Mouse (Mus musculus) hindbrain, embryonic 13.5 days (tissue): ENCODE data around the gene Lmbr1. TPM values are rescaled to one million over a fixed set of nuclear protein-coding genes. Genes with fewer than 3 reads are reported as not detected.

ENCODE experiments used
- ATAC-seq: fragments of 200-750 bp; cut with Nextera tagmentation; 2 replicates; pipeline ENCODE4 v1.8.0; 2017; ENCODE audit warnings: moderate TSS enrichment; ENCODE audit not compliant: low FRiP score
- H3K27ac ChIP-seq: fragments of 300-500 bp; sonication (generic); 2 replicates; pipeline ENCODE4 v1.5.1; 2015; ENCODE audit warnings: inconsistent platforms, mild to moderate bottlenecking, moderate library complexity
- H3K27me3 ChIP-seq: fragments of 300-500 bp; sonication (generic); 2 replicates; pipeline ENCODE4 v1.6.1; 2015; ENCODE audit warnings: mild to moderate bottlenecking, inconsistent platforms
- H3K36me3 ChIP-seq: fragments of 300-500 bp; sonication (generic); 2 replicates; pipeline ENCODE4 v1.6.1; 2015; ENCODE audit warnings: mild to moderate bottlenecking, inconsistent platforms
- H3K4me1 ChIP-seq: fragments of 300-500 bp; sonication (generic); replicated peaks from 2 replicates; pipeline ENCODE4 v1.6.1; 2015; ENCODE audit warnings: inconsistent platforms
- H3K4me2 ChIP-seq: fragments of 300-500 bp; sonication (generic); 2 replicates; pipeline ENCODE4 v1.6.1; 2015; ENCODE audit warnings: inconsistent platforms, mild to moderate bottlenecking, moderate library complexity
- H3K4me3 ChIP-seq: fragments of 300-500 bp; sonication (generic); 2 replicates; pipeline ENCODE4 v1.5.1; 2015; ENCODE audit warnings: mild to moderate bottlenecking, inconsistent platforms
- H3K9ac ChIP-seq: fragments of 300-500 bp; sonication (generic); 2 replicates; pipeline ENCODE4 v1.6.1; 2015; ENCODE audit warnings: mild to moderate bottlenecking, inconsistent platforms
- H3K9me3 ChIP-seq: fragments of 300-500 bp; sonication (generic); 2 replicates; pipeline ENCODE4 v1.6.1; 2016; ENCODE audit warnings: inconsistent platforms
- WGBS: fragments of 180-500 bp; shearing (Covaris S2); methylation state at CpG from one replicate; pipeline ENCODE4 v1.1.7; 2015; 5-methylcytosine and 5-hydroxymethylcytosine counted together
- polyA plus RNA-seq: library from polyadenylated mRNA; unstranded; fragments of >200 nt; fragmentation: Nextera tagmentation; extraction: Ambion mirVana; gene quantifications from 2 replicates; pipeline ENCODE4 v1.2.1, GENCODE M21; 2015

Gene Lmbr1
- polyA plus RNA-seq, 1 experiment from 2014 or later, result 30.7 TPM

- H3K9ac ChIP-seq, result no peak overlapping the region
- H3K4me3 ChIP-seq, result no peak overlapping the region
- no peak for ATAC-seq
- H3K4me2 ChIP-seq, result no peak overlapping the region
- no peak overlapping the region for H3K27ac ChIP-seq
- H3K9me3 ChIP-seq, result no peaks in the 10 kb centered on the region
- H3K27me3 ChIP-seq, result no peaks in the 10 kb centered on the region
- WGBS, result 92% methylated on average over 6 of the region's 6 CpGs
- H3K36me3 ChIP-seq, result peaks cover 52% of the 10 kb centered on the region
- H3K4me1 ChIP-seq, result no peaks in the 10 kb centered on the region
Observed at GRCm38 (mm10) chr5:29363511-29363910, 14.7 kb downstream of the Lmbr1 start.

- Histone ChIP-seq H3K4me2 (no peak overlapping the region), H3K4me3 (no peak overlapping the region), H3K36me3 (no peaks in the 10 kb centered on the region), H3K9me3 (no peaks in the 10 kb centered on the region), H3K9ac (no peak overlapping the region), H3K27me3 (no peaks in the 10 kb centered on the region), H3K4me1 (no peaks in the 10 kb centered on the region), H3K27ac (no peak overlapping the region)
- ATAC-seq, result no peak
- WGBS, result 67% methylated on average over 5 of the region's 5 CpGs
Observed at GRCm38 (mm10) chr5:29335836-29336235, 42.4 kb downstream of the Lmbr1 start.

DNA sequence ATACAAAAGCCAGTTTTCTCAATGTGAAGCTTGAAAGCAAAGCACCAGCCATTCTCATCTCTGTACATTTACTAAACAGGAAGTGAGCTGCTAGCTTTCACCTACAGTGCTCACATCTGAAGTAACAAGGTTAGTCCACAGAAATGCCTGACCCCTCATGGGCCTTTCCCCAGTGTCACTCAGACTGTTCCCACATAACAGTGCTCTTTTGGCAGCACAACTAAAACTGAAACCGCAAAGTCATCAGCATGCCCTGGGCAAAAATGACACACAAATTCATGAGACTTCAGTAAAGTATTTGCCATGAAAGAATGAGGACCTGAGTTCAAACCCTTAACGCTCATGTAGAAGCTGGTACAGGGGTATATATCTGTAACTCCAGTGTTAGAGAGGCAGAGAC is 55.7 kb downstream of the Lmbr1 start:
- Histone ChIP-seq H3K4me1 (no peaks in the 10 kb centered on the region), H3K4me2 (no peak overlapping the region), H3K27me3 (no peaks in the 10 kb centered on the region), H3K4me3 (no peak overlapping the region), H3K27ac (no peak overlapping the region), H3K9me3 (no peaks in the 10 kb centered on the region), H3K36me3 (no peaks in the 10 kb centered on the region), H3K9ac (no peak overlapping the region)
- ATAC-seq, result no peak
- 94% methylated on average over 2 of the region's 2 CpGs for WGBS

DNA sequence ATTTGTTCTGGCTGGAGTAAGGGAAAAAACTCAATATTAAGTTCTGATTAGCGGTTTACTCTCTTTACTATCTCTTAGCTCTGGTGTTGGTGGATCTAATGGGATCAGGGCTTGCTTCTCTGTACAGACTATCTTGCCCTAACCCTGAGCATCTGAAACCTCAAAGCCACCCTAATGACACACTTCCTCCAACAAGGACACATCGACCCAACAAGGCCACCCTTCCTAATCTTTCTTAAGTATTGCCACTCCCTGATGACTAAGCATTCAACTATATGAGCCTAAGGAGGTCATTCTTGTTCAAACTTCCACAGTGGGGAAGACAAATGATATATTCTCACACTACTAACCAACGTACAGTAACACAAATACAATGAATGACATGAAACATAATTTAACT is 69.0 kb downstream of the Lmbr1 start:
- H3K4me2 ChIP-seq, result no peak overlapping the region
- WGBS, result 91% methylated on average over 3 of the region's 3 CpGs
- no peak overlapping the region for H3K4me3 ChIP-seq
- no peaks in the 10 kb centered on the region for H3K27me3 ChIP-seq
- H3K9ac ChIP-seq, result no peak overlapping the region
- H3K4me1 ChIP-seq, result no peaks in the 10 kb centered on the region
- ATAC-seq, result no peak
- peaks cover 7% of the 10 kb centered on the region for H3K36me3 ChIP-seq
- H3K27ac ChIP-seq, result no peak overlapping the region
- H3K9me3 ChIP-seq, result 0 out of 2 replicates have a peak, but pooled peaks cover 2% of the 10 kb centered on the region

DNA sequence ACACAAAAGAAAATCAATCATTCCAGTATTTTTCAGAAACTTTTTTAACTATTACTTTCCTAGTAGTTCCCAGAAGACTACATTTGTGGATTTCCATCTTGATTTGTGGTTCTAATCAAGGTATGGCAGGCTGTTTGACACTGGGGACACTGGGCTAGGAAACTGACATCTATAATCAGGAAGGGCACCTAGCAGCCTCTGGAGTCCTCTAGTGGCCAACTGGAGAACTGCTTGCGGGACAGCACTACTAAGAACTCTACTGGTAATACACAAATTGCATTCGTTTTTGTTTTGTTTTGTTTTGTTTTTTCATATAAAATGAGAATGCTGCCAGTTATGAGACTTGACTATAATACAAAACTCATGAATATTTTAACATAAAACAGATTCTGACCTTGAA is 85.0 kb downstream of the Lmbr1 start:
- Histone ChIP-seq H3K9me3 (no peaks in the 10 kb centered on the region), H3K27me3 (no peaks in the 10 kb centered on the region), H3K27ac (no peak overlapping the region), H3K4me2 (no peak overlapping the region), H3K9ac (no peak overlapping the region), H3K4me3 (no peak overlapping the region), H3K4me1 (no peaks in the 10 kb centered on the region), H3K36me3 (0 out of 2 replicates have a peak, but pooled peaks cover 2% of the 10 kb centered on the region)
- 16% methylated on average over 2 of the region's 2 CpGs for WGBS
- no peak for ATAC-seq

GRCm38 (mm10) chr5:29290110-29290509 is 88.1 kb downstream of the Lmbr1 start:
- Histone ChIP-seq H3K4me3 (no peak overlapping the region), H3K36me3 (peaks cover 6% of the 10 kb centered on the region; the same call in 1 of the 2 replicates), H3K4me2 (no peak overlapping the region), H3K9me3 (no peaks in the 10 kb centered on the region), H3K27me3 (no peaks in the 10 kb centered on the region), H3K4me1 (no peaks in the 10 kb centered on the region), H3K9ac (no peak overlapping the region), H3K27ac (no peak overlapping the region)
- WGBS, result 96% methylated on average over 3 of the region's 3 CpGs
- ATAC-seq, result no peak

DNA sequence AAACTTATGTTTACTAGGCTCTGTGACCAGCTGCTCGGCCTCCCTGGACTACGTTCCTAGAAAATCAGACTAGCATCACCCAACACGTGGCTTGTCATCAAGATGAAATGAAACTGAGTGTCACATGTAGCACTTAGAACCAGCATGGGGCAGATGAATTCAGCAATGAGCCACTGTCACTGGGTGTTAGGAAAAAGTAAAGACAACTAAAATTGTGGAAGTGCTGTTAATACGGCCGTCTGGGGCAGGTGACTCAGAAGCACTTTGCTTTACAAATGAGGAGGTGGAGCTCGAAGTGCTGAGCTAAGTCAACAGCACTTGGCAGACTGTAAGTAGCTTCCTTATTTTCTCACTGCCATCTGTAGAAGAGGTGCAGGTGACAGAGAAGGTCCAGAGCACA is 88.5 kb downstream of the Lmbr1 start:
- 85% methylated on average over 6 of the region's 6 CpGs for WGBS
- Histone ChIP-seq H3K27ac (no peak overlapping the region), H3K27me3 (no peaks in the 10 kb centered on the region), H3K9ac (no peak overlapping the region), H3K4me1 (no peaks in the 10 kb centered on the region), H3K4me2 (no peak overlapping the region), H3K36me3 (peaks cover 6% of the 10 kb centered on the region; the same call in 1 of the 2 replicates), H3K4me3 (no peak overlapping the region), H3K9me3 (no peaks in the 10 kb centered on the region)
- ATAC-seq, result no peak

DNA sequence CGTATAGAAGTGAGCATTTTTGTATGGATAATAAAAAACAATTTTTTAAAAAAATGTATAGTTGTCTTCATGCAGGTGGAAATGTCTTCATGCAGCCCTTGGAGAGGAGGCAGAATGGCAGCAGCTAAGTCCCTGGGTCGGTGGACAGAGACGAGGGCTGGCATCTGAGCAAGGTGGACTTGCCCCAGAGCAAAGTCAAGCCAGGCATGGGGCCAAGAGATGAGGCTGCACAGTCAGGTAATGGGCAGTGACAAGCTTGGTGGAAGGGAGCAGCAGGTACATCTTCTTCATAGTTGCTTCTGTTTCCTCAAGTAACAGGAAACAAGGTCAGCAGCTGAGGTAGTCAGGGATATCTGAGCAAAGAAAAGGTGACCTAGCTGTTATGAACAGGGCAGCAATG is 97.1 kb downstream of the Lmbr1 start:
- WGBS, result 94% methylated on average over 3 of the region's 3 CpGs
- no peak for ATAC-seq
- no peak overlapping the region for H3K4me3 ChIP-seq
- H3K27ac ChIP-seq, result no peak overlapping the region
- H3K36me3 ChIP-seq, result peaks cover 17% of the 10 kb centered on the region
- H3K9ac ChIP-seq, result no peak overlapping the region
- no peaks in the 10 kb centered on the region for H3K4me1 ChIP-seq
- no peak overlapping the region for H3K4me2 ChIP-seq
- H3K9me3 ChIP-seq, result no peaks in the 10 kb centered on the region
- H3K27me3 ChIP-seq, result no peaks in the 10 kb centered on the region

- Histone ChIP-seq H3K4me2 (no peak overlapping the region), H3K4me1 (no peaks in the 10 kb centered on the region), H3K36me3 (peaks cover 3% of the 10 kb centered on the region; the same call in 1 of the 2 replicates), H3K4me3 (no peak overlapping the region), H3K9me3 (no peaks in the 10 kb centered on the region), H3K27me3 (no peaks in the 10 kb centered on the region), H3K9ac (no peak overlapping the region), H3K27ac (no peak overlapping the region)
- no peak for ATAC-seq
Observed at GRCm38 (mm10) chr5:29274746-29275145, 103.4 kb downstream of the Lmbr1 start.

- Histone ChIP-seq H3K27ac (no peak overlapping the region), H3K4me3 (no peak overlapping the region), H3K4me1 (no peaks in the 10 kb centered on the region), H3K9ac (no peak overlapping the region), H3K36me3 (peaks cover 3% of the 10 kb centered on the region; the same call in 1 of the 2 replicates), H3K27me3 (no peaks in the 10 kb centered on the region), H3K4me2 (no peak overlapping the region), H3K9me3 (no peaks in the 10 kb centered on the region)
- ATAC-seq, result no peak
- 78% methylated on average over 2 of the region's 2 CpGs for WGBS
Observed at GRCm38 (mm10) chr5:29273426-29273825, 104.8 kb downstream of the Lmbr1 start.

GRCm38 (mm10) chr5:29270879-29271278 is 107.3 kb downstream of the Lmbr1 start:
- H3K4me2 ChIP-seq, result no peak overlapping the region
- no peak for ATAC-seq
- no peak overlapping the region for H3K4me3 ChIP-seq
- H3K27ac ChIP-seq, result no peak overlapping the region
- no peaks in the 10 kb centered on the region for H3K9me3 ChIP-seq
- 71% methylated on average over 4 of the region's 4 CpGs for WGBS
- H3K27me3 ChIP-seq, result no peaks in the 10 kb centered on the region
- peaks cover 3% of the 10 kb centered on the region; the same call in 1 of the 2 replicates for H3K36me3 ChIP-seq
- H3K9ac ChIP-seq, result no peak overlapping the region
- H3K4me1 ChIP-seq, result no peaks in the 10 kb centered on the region

GRCm38 (mm10) chr5:29253876-29254275 is 124.3 kb downstream of the Lmbr1 start:
- Histone ChIP-seq H3K4me3 (no peak overlapping the region), H3K9me3 (no peaks in the 10 kb centered on the region), H3K9ac (no peak overlapping the region), H3K27ac (no peak overlapping the region), H3K4me1 (peaks cover 12% of the 10 kb centered on the region), H3K27me3 (no peaks in the 10 kb centered on the region), H3K36me3 (no peaks in the 10 kb centered on the region), H3K4me2 (no peak overlapping the region)
- 20% methylated on average over 2 of the region's 2 CpGs for WGBS
- no peak for ATAC-seq

GRCm38 (mm10) chr5:29251496-29251873 is 126.7 kb downstream of the Lmbr1 start:
- WGBS, result 76% methylated on average over 1 of the region's 1 CpGs
- Histone ChIP-seq H3K4me1 (peaks cover 12% of the 10 kb centered on the region), H3K27me3 (no peaks in the 10 kb centered on the region), H3K27ac (no peak overlapping the region), H3K4me2 (no peak overlapping the region), H3K9ac (no peak overlapping the region), H3K4me3 (no peak overlapping the region), H3K36me3 (peaks cover 7% of the 10 kb centered on the region; the same call in 1 of the 2 replicates), H3K9me3 (no peaks in the 10 kb centered on the region)
- no peak for ATAC-seq
